Mouse (Mus musculus) embryonic facial prominence, embryonic 15.5 days (tissue): ENCODE measurements around the gene Olfr1360. TPM values are rescaled to one million over a fixed set of nuclear protein-coding genes. Genes with fewer than 3 reads are reported as not detected.

Experiments
- microRNA-seq: library from miRNA; unstranded; fragments of <30 nt; microRNA quantifications from one replicate; pipeline ENCODE4, GENCODE M21; 2016; ENCODE audit warnings: borderline number of aligned reads
- polyA plus RNA-seq: library from polyadenylated mRNA; unstranded; fragments of >200 nt; fragmentation: Nextera tagmentation; extraction: Ambion mirVana; gene quantifications from 2 replicates; pipeline ENCODE4 v1.2.1, GENCODE M21; 2015

The Olfr1360 gene
- polyA plus RNA-seq, 1 experiment from 2014 or later = not detected

Small RNA genes lying within 50 kb of the gene (microRNA-seq; reads per million reads assigned to microRNA genes)
- gene Gm44357 = not detected
- not detected for gene Gm44367

Other genes starting within 250 kb of the Olfr1360 start
- gene Pgbd1, start 236.3 kb downstream of the Olfr1360 start, polyA plus RNA-seq = 3.0 and 3.4 TPM in 2 replicates
- gene Zscan26, start 223.7 kb downstream of the Olfr1360 start, polyA plus RNA-seq = 27.5 and 33.6 TPM in 2 replicates
- gene Nkapl, start 208.9 kb downstream of the Olfr1360 start, polyA plus RNA-seq = 2.1 and 2.3 TPM in 2 replicates
- 3.7 and 4.3 TPM in 2 replicates for gene Zkscan4, start 198.5 kb downstream of the Olfr1360 start, polyA plus RNA-seq
- 1.8 TPM in 1 of 2 replicates, not detected in the other for gene Gm10065, start 198.0 kb downstream of the Olfr1360 start, polyA plus RNA-seq
- 0.37 and 1.6 TPM in 2 replicates for gene AK157302, start 182.2 kb downstream of the Olfr1360 start, polyA plus RNA-seq
- gene Gm11273, start 176.0 kb downstream of the Olfr1360 start, polyA plus RNA-seq = 5.6 and 18.4 TPM in 2 replicates
- 5.6 and 6.6 TPM in 2 replicates for gene Zkscan8, start 146.3 kb downstream of the Olfr1360 start, polyA plus RNA-seq
- gene Olfr1366, start 134.6 kb downstream of the Olfr1360 start, polyA plus RNA-seq = 0.17 and 0.22 TPM in 2 replicates
- gene Olfr1535, start 117.5 kb downstream of the Olfr1360 start, polyA plus RNA-seq = 0.07 and 0.19 TPM in 2 replicates
- 0.11 TPM in 1 of 2 replicates, not detected in the other for gene Olfr1364, start 95.6 kb downstream of the Olfr1360 start, polyA plus RNA-seq
- gene Olfr1362, start 63.4 kb downstream of the Olfr1360 start, polyA plus RNA-seq = 0.13 TPM in 1 of 2 replicates, not detected in the other
- not detected in 2 replicates for gene Olfr11, start 34.9 kb downstream of the Olfr1360 start, polyA plus RNA-seq
- gene Olfr1361, start 14.0 kb downstream of the Olfr1360 start, polyA plus RNA-seq = 0.48 and 0.68 TPM in 2 replicates
- gene Olfr1359, start 20.7 kb upstream of the Olfr1360 start, polyA plus RNA-seq = 0.05 and 0.27 TPM in 2 replicates
- gene Hist1h2bl, start 38.7 kb upstream of the Olfr1360 start, polyA plus RNA-seq = 0.60 and 2.0 TPM in 2 replicates
- gene Hist1h2ai, start 39.0 kb upstream of the Olfr1360 start, polyA plus RNA-seq = 6.9 and 13.7 TPM in 2 replicates
- 6.6 and 7.1 TPM in 2 replicates for gene Hist1h3h, start 40.3 kb upstream of the Olfr1360 start, polyA plus RNA-seq
- gene Hist1h2bm, start 44.6 kb upstream of the Olfr1360 start, polyA plus RNA-seq = 1.8 and 4.1 TPM in 2 replicates
- gene Hist1h4j, start 57.7 kb upstream of the Olfr1360 start, polyA plus RNA-seq = 1.7 and 1.9 TPM in 2 replicates
- gene Hist1h4k, start 73.1 kb upstream of the Olfr1360 start, polyA plus RNA-seq = 1.5 and 2.9 TPM in 2 replicates
- 16.1 and 25.2 TPM in 2 replicates for gene Hist1h2ak, start 76.4 kb upstream of the Olfr1360 start, polyA plus RNA-seq
- gene Hist1h2bn, start 76.7 kb upstream of the Olfr1360 start, polyA plus RNA-seq = 3.4 and 3.6 TPM in 2 replicates
- 16.8 and 19.6 TPM in 2 replicates for gene Hist1h1b, start 103.2 kb upstream of the Olfr1360 start, polyA plus RNA-seq
- gene Hist1h3i, start 106.0 kb upstream of the Olfr1360 start, polyA plus RNA-seq = 86.2 and 99.0 TPM in 2 replicates
- gene Hist1h2an, start 109.8 kb upstream of the Olfr1360 start, polyA plus RNA-seq = 2.5 and 10.7 TPM in 2 replicates
- 1.0 and 2.8 TPM in 2 replicates for gene Hist1h2bp, start 110.1 kb upstream of the Olfr1360 start, polyA plus RNA-seq
- 12.0 and 14.0 TPM in 2 replicates for gene Hist1h2bq, start 132.8 kb upstream of the Olfr1360 start, polyA plus RNA-seq
- gene Hist1h2ao, start 133.1 kb upstream of the Olfr1360 start, polyA plus RNA-seq = not detected in 2 replicates
- gene Hist1h4m, start 134.3 kb upstream of the Olfr1360 start, polyA plus RNA-seq = not detected in 2 replicates
- gene Hist1h4n, start 154.8 kb upstream of the Olfr1360 start, polyA plus RNA-seq = 10.7 and 11.9 TPM in 2 replicates
- gene Hist1h2ap, start 156.1 kb upstream of the Olfr1360 start, polyA plus RNA-seq = 2,761 and 2,921 TPM in 2 replicates
- gene Hist1h2br, start 156.3 kb upstream of the Olfr1360 start, polyA plus RNA-seq = 14.2 and 14.7 TPM in 2 replicates